In genomic region chr7:140908634-140909107, GRCm38 (mm10) we compare ENCODE assay signal across 8 mouse cellular contexts. TPM values are rescaled to one million over a fixed set of nuclear protein-coding genes. Genes with fewer than 3 reads are reported as not detected.
DNase-seq lines count a peak whose midpoint lies in the region; ATAC-seq and TF ChIP-seq lines count a peak whose summit lies in the region.

No protein-coding gene starts in this region.

- peaks cover 17% of the 10 kb centered on the region for H3K4me1 ChIP-seq in embryonic facial prominence, embryonic 10.5 days
- 0 out of 2 replicates have a peak, but pooled peaks cover 3% of the 10 kb centered on the region for H3K4me1 ChIP-seq in limb, embryonic 14.5 days (ENCODE audit: control insufficient read depth, insufficient read depth, low read length)
- peaks cover 4% of the 10 kb centered on the region for H3K4me1 ChIP-seq in midbrain, embryonic 15.5 days

- peak; percentile 81 for DNase-seq in 416B (ENCODE audit: low read depth)
- peak; percentile 91 for DNase-seq in adrenal gland, postnatal 14 days
- peak; percentile 85 for DNase-seq in embryonic facial prominence, embryonic 10.5 days (ENCODE audit: low spot score)
- peak; percentile 82 to 92 for DNase-seq in heart, adult 18-20 months
- peak; percentile 90 for DNase-seq in kidney, adult 11 months
- DNase-seq in limb, embryonic 14.5 days (ENCODE audit: low spot score), result peak; percentile 64
- peak; percentile 45 for DNase-seq in spleen, adult 12 weeks (ENCODE audit: low spot score)

- H3K27me3 ChIP-seq in embryonic facial prominence, embryonic 10.5 days (replicated peaks; ENCODE audit: low read depth, poor library complexity, severe bottlenecking), result no peaks in the 10 kb centered on the region; the same call in 1 of the 2 replicates
- H3K27me3 ChIP-seq in limb, embryonic 14.5 days (ENCODE audit: control insufficient read depth, insufficient read depth, low read length), result no peaks in the 10 kb centered on the region
- H3K27me3 ChIP-seq in midbrain, embryonic 15.5 days (replicated peaks), result no peaks in the 10 kb centered on the region

- H3K9me3 ChIP-seq in embryonic facial prominence, embryonic 10.5 days, result no peaks in the 10 kb centered on the region
- no peaks in the 10 kb centered on the region for H3K9me3 ChIP-seq in limb, embryonic 14.5 days (ENCODE audit: control insufficient read depth, low read length)
- H3K9me3 ChIP-seq in midbrain, embryonic 15.5 days, result no peaks in the 10 kb centered on the region

- H3K4me3 ChIP-seq in embryonic facial prominence, embryonic 10.5 days, result peak overlapping the region; percentile 53
- H3K4me3 ChIP-seq in limb, embryonic 14.5 days (replicated peaks; ENCODE audit: low read length), result peak overlapping the region; percentile 35
- H3K4me3 ChIP-seq in midbrain, embryonic 15.5 days, result peak overlapping the region; percentile 36

- peak overlapping the region; percentile 73 for H3K4me2 ChIP-seq in limb, embryonic 14.5 days (replicated peaks; ENCODE audit: low read depth, low read length, severe bottlenecking)
- peak overlapping the region; percentile 75 for H3K4me2 ChIP-seq in midbrain, embryonic 15.5 days

- peak; percentile 82 for ATAC-seq in limb, embryonic 14.5 days (ENCODE audit: low FRiP score, low read depth)
- ATAC-seq in midbrain, embryonic 15.5 days (replicated peaks), result peak; percentile 79

- H3K36me3 ChIP-seq in embryonic facial prominence, embryonic 10.5 days (replicated peaks), result no peaks in the 10 kb centered on the region
- H3K36me3 ChIP-seq in limb, embryonic 14.5 days (ENCODE audit: control insufficient read depth, insufficient read depth, low read length), result no peaks in the 10 kb centered on the region
- no peaks in the 10 kb centered on the region for H3K36me3 ChIP-seq in midbrain, embryonic 15.5 days (replicated peaks)

- WGBS in embryonic facial prominence, embryonic 10.5 days, result 2% methylated on average over 19 of the region's 19 CpGs
- 5% methylated on average over 19 of the region's 19 CpGs for WGBS in limb, embryonic 14.5 days
- 2% methylated on average over 19 of the region's 19 CpGs for WGBS in midbrain, embryonic 15.5 days

- peak overlapping the region; percentile 44 for H3K9ac ChIP-seq in limb, embryonic 14.5 days (ENCODE audit: low read depth, low read length, severe bottlenecking)
- H3K9ac ChIP-seq in midbrain, embryonic 15.5 days, result no peak overlapping the region; the same call in 1 of the 2 replicates

- 0 out of 2 replicates have a peak overlapping the region, but pooled peaks have one; percentile 25 for H3K27ac ChIP-seq in embryonic facial prominence, embryonic 10.5 days (replicated peaks)
- H3K27ac ChIP-seq in limb, embryonic 14.5 days (replicated peaks; ENCODE audit: low read depth, low read length), result no peak overlapping the region
- H3K27ac ChIP-seq in midbrain, embryonic 15.5 days, result no peak overlapping the region

- no peak for TF ChIP-seq POLR2A in limb, embryonic 14.5 days (IDR thresholded peaks at IDR 0.05; ENCODE audit: borderline replicate concordance, extremely low read depth, insufficient read depth, insufficient read length)

RNA-seq across cellular contexts. Expression of gene Cox8b, which starts 8.4 kb away (rescaled TPM):
- total RNA-seq in adrenal gland, postnatal 14 days (2021), result 3,010 and 3,145 TPM in 2 replicates
- polyA plus RNA-seq in embryonic facial prominence, embryonic 10.5 days (2016; fragmentation: Nextera tagmentation; extraction: Ambion mirVana), result not detected in 2 replicates
- total RNA-seq in heart, adult 18-20 months (2021), result 1,000 to 10,000 TPM; 3,201 to 3,214 TPM
- polyA plus RNA-seq in limb, embryonic 14.5 days (2012; rRNA removed), result 14.2 and 14.5 TPM in 2 replicates
- polyA plus RNA-seq in limb, embryonic 14.5 days (2014; fragmentation: Nextera tagmentation; extraction: Ambion mirVana), result 17.2 and 32.5 TPM in 2 replicates
- not detected in 2 replicates for polyA plus RNA-seq in midbrain, embryonic 15.5 days (2015; fragmentation: Nextera tagmentation; extraction: Ambion mirVana)

RNA-seq across cellular contexts. Expression of gene Nlrp6, which starts 12.0 kb away (rescaled TPM):
- 1.5 and 6.6 TPM in 2 replicates for total RNA-seq in adrenal gland, postnatal 14 days (2021)
- polyA plus RNA-seq in embryonic facial prominence, embryonic 10.5 days (2016; fragmentation: Nextera tagmentation; extraction: Ambion mirVana), result 0.19 TPM in 1 of 2 replicates, not detected in the other
- total RNA-seq in heart, adult 18-20 months (2021), result not detected
- 0.05 TPM in 2 replicates for polyA plus RNA-seq in limb, embryonic 14.5 days (2012; rRNA removed)
- polyA plus RNA-seq in limb, embryonic 14.5 days (2014; fragmentation: Nextera tagmentation; extraction: Ambion mirVana), result 0.08 TPM in 1 of 2 replicates, not detected in the other
- 0.56 and 0.63 TPM in 2 replicates for polyA plus RNA-seq in midbrain, embryonic 15.5 days (2015; fragmentation: Nextera tagmentation; extraction: Ambion mirVana)

RNA-seq across cellular contexts. Expression of gene Sirt3, which starts 26.6 kb away (rescaled TPM):
- total RNA-seq in adrenal gland, postnatal 14 days (2021), result 63.5 and 64.7 TPM in 2 replicates
- 22.6 and 24.5 TPM in 2 replicates for polyA plus RNA-seq in embryonic facial prominence, embryonic 10.5 days (2016; fragmentation: Nextera tagmentation; extraction: Ambion mirVana)
- 10 to 100 TPM; 61.9 to 69.3 TPM for total RNA-seq in heart, adult 18-20 months (2021)
- polyA plus RNA-seq in limb, embryonic 14.5 days (2012; rRNA removed), result 28.3 and 33.1 TPM in 2 replicates
- 20.1 and 22.3 TPM in 2 replicates for polyA plus RNA-seq in limb, embryonic 14.5 days (2014; fragmentation: Nextera tagmentation; extraction: Ambion mirVana)
- 54.0 and 55.5 TPM in 2 replicates for polyA plus RNA-seq in midbrain, embryonic 15.5 days (2015; fragmentation: Nextera tagmentation; extraction: Ambion mirVana)

RNA-seq across cellular contexts. Expression of gene Psmd13, which starts 26.9 kb away (rescaled TPM):
- total RNA-seq in adrenal gland, postnatal 14 days (2021), result 114 TPM in 2 replicates
- polyA plus RNA-seq in embryonic facial prominence, embryonic 10.5 days (2016; fragmentation: Nextera tagmentation; extraction: Ambion mirVana), result 332 TPM in 2 replicates
- 10 to 100 TPM; 76.5 to 84.0 TPM for total RNA-seq in heart, adult 18-20 months (2021)
- 98.9 and 113 TPM in 2 replicates for polyA plus RNA-seq in limb, embryonic 14.5 days (2012; rRNA removed)
- polyA plus RNA-seq in limb, embryonic 14.5 days (2014; fragmentation: Nextera tagmentation; extraction: Ambion mirVana), result 133 TPM in 2 replicates
- polyA plus RNA-seq in midbrain, embryonic 15.5 days (2015; fragmentation: Nextera tagmentation; extraction: Ambion mirVana), result 279 and 282 TPM in 2 replicates

RNA-seq across cellular contexts. Expression of gene Pgghg, which starts 32.5 kb away (rescaled TPM):
- total RNA-seq in adrenal gland, postnatal 14 days (2021), result 26.9 and 28.9 TPM in 2 replicates
- polyA plus RNA-seq in embryonic facial prominence, embryonic 10.5 days (2016; fragmentation: Nextera tagmentation; extraction: Ambion mirVana), result 13.5 and 14.3 TPM in 2 replicates
- total RNA-seq in heart, adult 18-20 months (2021), result 1 to 10 TPM; 3.5 to 4.3 TPM
- 52.8 and 68.8 TPM in 2 replicates for polyA plus RNA-seq in limb, embryonic 14.5 days (2012; rRNA removed)
- polyA plus RNA-seq in limb, embryonic 14.5 days (2014; fragmentation: Nextera tagmentation; extraction: Ambion mirVana), result 26.7 and 31.3 TPM in 2 replicates
- 6.2 and 8.4 TPM in 2 replicates for polyA plus RNA-seq in midbrain, embryonic 15.5 days (2015; fragmentation: Nextera tagmentation; extraction: Ambion mirVana)

Comparison
In these comparisons a context has a peak if more than half of its experiments do, and no peak if none do; other contexts are left out.
1. RNA of gene Cox8b, which starts 8.4 kb away (polyA plus RNA-seq): 14.2 to 32.5 TPM in limb, embryonic 14.5 days; not detected in embryonic facial prominence, embryonic 10.5 days and not detected in midbrain, embryonic 15.5 days; every median in the first group is over 10 times any median in the second.
2. Peak in every context shown above with its lines, with median percentiles within 50 percentile points of each other: DNase-seq and H3K4me3 ChIP-seq.